Mouse (Mus musculus): ENCODE results near the gene Tbc1d1. TPM values are rescaled to one million over a fixed set of nuclear protein-coding genes. Genes with fewer than 3 reads are reported as not detected.
A peak's percentile ranks its signal among the peaks of the same experiment; 100 is the strongest.
"Not testable (repeated sequence)": the region's sequence is repeated elsewhere in the genome, so short reads cannot be mapped to it uniquely, and the experiment has no call there.

The Tbc1d1 gene
- polyA plus RNA-seq, 1 experiment, result 17.0 TPM

GRCm38 (mm10) chr5:64346343-64346885 lies 190.3 kb downstream of the Tbc1d1 start:
- WGBS, result 90% methylated on average over 6 of the region's 6 CpGs
- no peak for DNase-seq
- peaks cover 6% of the 10 kb centered on the region for H3K36me3 ChIP-seq (ENCODE audit: control insufficient read depth, insufficient read depth, low read length)
- no peak overlapping the region for H3K4me3 ChIP-seq (ENCODE audit: control insufficient read depth, insufficient read depth, low read length)
- H3K4me1 ChIP-seq (replicated peaks; ENCODE audit: control insufficient read depth, insufficient read depth, low read length), result peaks cover 9% of the 10 kb centered on the region
- TF ChIP-seq CTCF (IDR thresholded peaks at IDR 0.05; ENCODE audit: borderline replicate concordance, control insufficient read depth, extremely low read depth, insufficient read depth, low read length, poor library complexity), result no peak
- H3K27ac ChIP-seq (ENCODE audit: control insufficient read depth, insufficient read depth, low read length), result no peak overlapping the region
- H3K27me3 ChIP-seq (ENCODE audit: control insufficient read depth, insufficient read depth, low read length), result no peaks in the 10 kb centered on the region

- Histone ChIP-seq H3K4me1 (replicated peaks; ENCODE audit: control insufficient read depth, insufficient read depth, low read length) (no peaks in the 10 kb centered on the region), H3K27me3 (ENCODE audit: control insufficient read depth, insufficient read depth, low read length) (no peaks in the 10 kb centered on the region), H3K4me3 (ENCODE audit: control insufficient read depth, insufficient read depth, low read length) (no peak overlapping the region), H3K36me3 (ENCODE audit: control insufficient read depth, insufficient read depth, low read length) (peaks cover 6% of the 10 kb centered on the region), H3K27ac (ENCODE audit: control insufficient read depth, insufficient read depth, low read length) (no peak overlapping the region)
- WGBS, result 100% methylated on average over 2 of the region's 2 CpGs
- TF ChIP-seq POLR2A (IDR thresholded peaks at IDR 0.05; ENCODE audit: control insufficient read depth, extremely low read depth, insufficient read depth, low read length, poor library complexity) (no peak), CTCF (IDR thresholded peaks at IDR 0.05; ENCODE audit: borderline replicate concordance, control insufficient read depth, extremely low read depth, insufficient read depth, low read length, poor library complexity) (no peak)
- no peak for DNase-seq
These were observed 192.1 kb downstream of the Tbc1d1 start for GRCm38 (mm10) chr5:64348166-64348565.

DNA sequence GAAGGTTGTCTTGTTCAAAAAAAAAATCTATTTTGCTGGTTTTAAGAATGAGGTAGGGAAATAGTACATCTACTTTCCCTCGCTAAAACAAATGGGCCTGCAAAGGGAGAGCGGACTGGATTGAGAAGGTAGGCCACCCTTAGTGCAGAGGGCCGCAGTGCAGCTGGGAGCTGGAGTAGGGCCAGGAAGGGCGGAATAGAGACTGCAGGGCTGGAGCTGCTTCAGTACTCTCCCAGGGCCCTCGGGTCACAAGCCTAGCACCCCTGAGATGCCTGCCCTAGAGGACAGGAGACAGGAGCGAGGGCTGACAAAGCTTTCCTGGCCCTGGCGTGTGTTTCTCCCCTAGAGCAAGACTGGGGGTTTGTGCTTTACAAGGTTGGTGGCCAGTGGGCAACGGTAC lies 192.7 kb downstream of the Tbc1d1 start:
- H3K4me1 ChIP-seq (replicated peaks; ENCODE audit: control insufficient read depth, insufficient read depth, low read length), result no peaks in the 10 kb centered on the region
- no peak for TF ChIP-seq CTCF (IDR thresholded peaks at IDR 0.05; ENCODE audit: borderline replicate concordance, control insufficient read depth, extremely low read depth, insufficient read depth, low read length, poor library complexity)
- no peak for TF ChIP-seq POLR2A (IDR thresholded peaks at IDR 0.05; ENCODE audit: control insufficient read depth, extremely low read depth, insufficient read depth, low read length, poor library complexity)
- no peaks in the 10 kb centered on the region for H3K27me3 ChIP-seq (ENCODE audit: control insufficient read depth, insufficient read depth, low read length)
- peaks cover 6% of the 10 kb centered on the region for H3K36me3 ChIP-seq (ENCODE audit: control insufficient read depth, insufficient read depth, low read length)
- H3K27ac ChIP-seq (ENCODE audit: control insufficient read depth, insufficient read depth, low read length), result no peak overlapping the region
- 96% methylated on average over 8 of the region's 8 CpGs for WGBS
- DNase-seq, result no peak
- H3K4me3 ChIP-seq (ENCODE audit: control insufficient read depth, insufficient read depth, low read length), result no peak overlapping the region

- no peak for DNase-seq
- peaks cover 3% of the 10 kb centered on the region; the same call in 1 of the 2 replicates for H3K36me3 ChIP-seq (ENCODE audit: control insufficient read depth, insufficient read depth, low read length)
- no peaks in the 10 kb centered on the region for H3K4me1 ChIP-seq (replicated peaks; ENCODE audit: control insufficient read depth, insufficient read depth, low read length)
- no peak overlapping the region for H3K4me3 ChIP-seq (ENCODE audit: control insufficient read depth, insufficient read depth, low read length)
- WGBS, result 93% methylated on average over 6 of the region's 6 CpGs
- H3K27me3 ChIP-seq (ENCODE audit: control insufficient read depth, insufficient read depth, low read length), result no peaks in the 10 kb centered on the region
- no peak for TF ChIP-seq POLR2A (IDR thresholded peaks at IDR 0.05; ENCODE audit: control insufficient read depth, extremely low read depth, insufficient read depth, low read length, poor library complexity)
- TF ChIP-seq CTCF (IDR thresholded peaks at IDR 0.05; ENCODE audit: borderline replicate concordance, control insufficient read depth, extremely low read depth, insufficient read depth, low read length, poor library complexity), result no peak
- no peak overlapping the region for H3K27ac ChIP-seq (ENCODE audit: control insufficient read depth, insufficient read depth, low read length)
These were observed 195.9 kb downstream of the Tbc1d1 start for GRCm38 (mm10) chr5:64351968-64352367.

GRCm38 (mm10) chr5:64358639-64359584 lies 202.8 kb downstream of the Tbc1d1 start:
- WGBS, result 94% methylated on average over 18 of the region's 18 CpGs
- peaks cover 9% of the 10 kb centered on the region for H3K4me1 ChIP-seq (replicated peaks; ENCODE audit: control insufficient read depth, insufficient read depth, low read length)

GRCm38 (mm10) chr5:64360147-64360875 lies 204.2 kb downstream of the Tbc1d1 start:
- Histone ChIP-seq H3K4me1 (replicated peaks; ENCODE audit: control insufficient read depth, insufficient read depth, low read length) (peaks cover 9% of the 10 kb centered on the region), H3K27ac (ENCODE audit: control insufficient read depth, insufficient read depth, low read length) (no peak overlapping the region), H3K27me3 (ENCODE audit: control insufficient read depth, insufficient read depth, low read length) (no peaks in the 10 kb centered on the region), H3K36me3 (ENCODE audit: control insufficient read depth, insufficient read depth, low read length) (no peaks in the 10 kb centered on the region), H3K4me3 (ENCODE audit: control insufficient read depth, insufficient read depth, low read length) (no peak overlapping the region)
- TF ChIP-seq CTCF (IDR thresholded peaks at IDR 0.05; ENCODE audit: borderline replicate concordance, control insufficient read depth, extremely low read depth, insufficient read depth, low read length, poor library complexity), result no peak
- no peak for TF ChIP-seq POLR2A (IDR thresholded peaks at IDR 0.05; ENCODE audit: control insufficient read depth, extremely low read depth, insufficient read depth, low read length, poor library complexity)
- 44% methylated on average over 8 of the region's 8 CpGs for WGBS
- DNase-seq, result peak; percentile 49

More at GRCm38 (mm10) chr5:64358639-64359584, 202.8 kb downstream of the Tbc1d1 start:
- no peak overlapping the region for H3K4me3 ChIP-seq (ENCODE audit: control insufficient read depth, insufficient read depth, low read length)
- DNase-seq, result no peak
- TF ChIP-seq CTCF (IDR thresholded peaks at IDR 0.05; ENCODE audit: borderline replicate concordance, control insufficient read depth, extremely low read depth, insufficient read depth, low read length, poor library complexity) (no peak), POLR2A (IDR thresholded peaks at IDR 0.05; ENCODE audit: control insufficient read depth, extremely low read depth, insufficient read depth, low read length, poor library complexity) (no peak)
- no peaks in the 10 kb centered on the region for H3K27me3 ChIP-seq (ENCODE audit: control insufficient read depth, insufficient read depth, low read length)
- H3K27ac ChIP-seq (ENCODE audit: control insufficient read depth, insufficient read depth, low read length), result no peak overlapping the region
- H3K36me3 ChIP-seq (ENCODE audit: control insufficient read depth, insufficient read depth, low read length), result no peaks in the 10 kb centered on the region

- DNase-seq; H3K4me1 ChIP-seq (replicated peaks; ENCODE audit: control insufficient read depth, insufficient read depth, low read length); H3K27ac ChIP-seq (ENCODE audit: control insufficient read depth, insufficient read depth, low read length); H3K36me3 ChIP-seq (ENCODE audit: control insufficient read depth, insufficient read depth, low read length); H3K27me3 ChIP-seq (ENCODE audit: control insufficient read depth, insufficient read depth, low read length); H3K4me3 ChIP-seq (ENCODE audit: control insufficient read depth, insufficient read depth, low read length): not testable (repeated sequence)
These were observed 204.8 kb downstream of the Tbc1d1 start for GRCm38 (mm10) chr5:64360876-64361268.
